Mouse (Mus musculus): ENCODE results near the gene Gpx7. TPM values are rescaled to one million over a fixed set of nuclear protein-coding genes. Genes with fewer than 3 reads are reported as not detected.
"Not testable (repeated sequence)": the region's sequence is repeated elsewhere in the genome, so short reads cannot be mapped to it uniquely, and the experiment has no call there.

The Gpx7 gene
- polyA plus RNA-seq, 1 experiment from 2014 or later, result 47.4 TPM

DNA sequence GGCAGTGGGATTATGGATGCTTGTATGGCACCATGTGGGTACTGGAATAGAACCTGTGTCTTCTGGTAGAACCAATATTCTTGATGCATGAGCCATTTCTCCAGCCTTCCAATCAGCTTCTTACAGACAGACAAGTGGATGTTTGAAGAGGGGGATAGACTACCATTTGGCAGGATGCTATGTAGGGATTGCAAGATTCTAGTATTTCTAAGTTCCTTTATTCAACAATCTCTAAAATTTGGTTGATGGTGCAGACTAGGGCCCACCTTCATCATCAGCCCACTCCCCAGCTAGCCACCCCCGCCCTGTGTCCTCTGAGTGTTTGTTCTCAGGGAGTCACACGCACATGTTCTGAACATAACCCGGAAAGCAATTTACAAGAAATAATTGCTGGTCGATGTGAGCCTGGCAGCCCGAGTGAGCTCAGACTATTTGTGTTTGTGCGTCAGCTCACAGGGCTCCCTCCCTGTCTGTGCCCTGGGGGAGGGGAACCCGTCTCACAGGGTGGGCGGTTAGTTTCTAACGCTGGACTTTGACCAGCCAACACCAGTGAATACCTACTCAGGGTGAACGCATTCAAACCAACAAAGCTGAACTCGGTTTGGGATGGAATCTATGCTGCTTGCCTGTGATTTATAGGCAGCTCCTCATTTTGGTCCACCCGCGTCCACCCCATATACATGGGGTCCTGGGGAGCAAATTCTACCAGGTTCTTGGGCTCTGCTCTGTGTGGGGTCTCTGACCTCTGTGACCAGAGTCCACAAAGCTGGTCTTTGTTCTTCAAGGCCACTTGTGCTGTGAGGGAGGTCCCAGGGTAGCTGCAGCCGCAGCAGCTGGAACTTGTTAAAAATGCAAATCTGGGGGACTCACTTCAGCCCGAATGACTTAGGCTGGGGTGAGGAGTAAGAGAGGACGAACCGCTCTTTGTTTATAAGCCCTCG lies 44.2 kb downstream of the Gpx7 start:
- H3K4me1 ChIP-seq, result peaks cover 39% of the 10 kb centered on the region
- no peaks in the 10 kb centered on the region for H3K27me3 ChIP-seq (replicated peaks)
- peak overlapping the region; percentile 66; the same call in 1 of the 2 replicates for H3K27ac ChIP-seq
- WGBS, result 4% methylated on average over 18 of the region's 18 CpGs
- H3K9ac ChIP-seq, result 0 out of 2 replicates have a peak overlapping the region, but pooled peaks have one; percentile 22
- H3K36me3 ChIP-seq, result no peaks in the 10 kb centered on the region
- H3K4me2 ChIP-seq (replicated peaks), result peak overlapping the region; percentile 44
- H3K4me3 ChIP-seq, result no peak overlapping the region
- no peaks in the 10 kb centered on the region for H3K9me3 ChIP-seq
- peak; percentile 65 for ATAC-seq (ENCODE audit: low FRiP score, low read depth)

GRCm38 (mm10) chr4:108360136-108361055 lies 46.4 kb downstream of the Gpx7 start:
- Histone ChIP-seq H3K27me3 (replicated peaks) (no peaks in the 10 kb centered on the region), H3K9me3 (no peaks in the 10 kb centered on the region), H3K4me1 (peaks cover 39% of the 10 kb centered on the region), H3K27ac (peak overlapping the region; percentile 77), H3K4me3 (no peak overlapping the region), H3K4me2 (replicated peaks) (peak overlapping the region; percentile 40), H3K9ac (0 out of 2 replicates have a peak overlapping the region, but pooled peaks have one; percentile 1), H3K36me3 (no peaks in the 10 kb centered on the region)
- WGBS, result 5% methylated on average over 28 of the region's 28 CpGs
- peak; percentile 74 for ATAC-seq (ENCODE audit: low FRiP score, low read depth)

- H3K36me3 ChIP-seq, result no peaks in the 10 kb centered on the region
- no peak overlapping the region for H3K9ac ChIP-seq
- ATAC-seq (ENCODE audit: low FRiP score, low read depth), result no peak
- no peak overlapping the region for H3K27ac ChIP-seq
- peaks cover 32% of the 10 kb centered on the region for H3K4me1 ChIP-seq
- H3K4me2 ChIP-seq (replicated peaks), result no peak overlapping the region
- no peaks in the 10 kb centered on the region for H3K27me3 ChIP-seq (replicated peaks)
- no peak overlapping the region for H3K4me3 ChIP-seq
- no peaks in the 10 kb centered on the region for H3K9me3 ChIP-seq
- WGBS, result 10% methylated on average over 4 of the region's 4 CpGs
Measured at GRCm38 (mm10) chr4:108358498-108358897, 48.3 kb downstream of the Gpx7 start.

GRCm38 (mm10) chr4:108357458-108357857 lies 49.3 kb downstream of the Gpx7 start:
- no peak overlapping the region for H3K9ac ChIP-seq
- no peak overlapping the region for H3K4me3 ChIP-seq
- H3K9me3 ChIP-seq, result no peaks in the 10 kb centered on the region
- H3K36me3 ChIP-seq, result no peaks in the 10 kb centered on the region
- ATAC-seq (ENCODE audit: low FRiP score, low read depth), result no peak
- WGBS, result 94% methylated on average over 8 of the region's 8 CpGs
- H3K4me1 ChIP-seq, result peaks cover 22% of the 10 kb centered on the region
- no peaks in the 10 kb centered on the region for H3K27me3 ChIP-seq (replicated peaks)
- no peak overlapping the region for H3K27ac ChIP-seq
- no peak overlapping the region for H3K4me2 ChIP-seq (replicated peaks)

DNA sequence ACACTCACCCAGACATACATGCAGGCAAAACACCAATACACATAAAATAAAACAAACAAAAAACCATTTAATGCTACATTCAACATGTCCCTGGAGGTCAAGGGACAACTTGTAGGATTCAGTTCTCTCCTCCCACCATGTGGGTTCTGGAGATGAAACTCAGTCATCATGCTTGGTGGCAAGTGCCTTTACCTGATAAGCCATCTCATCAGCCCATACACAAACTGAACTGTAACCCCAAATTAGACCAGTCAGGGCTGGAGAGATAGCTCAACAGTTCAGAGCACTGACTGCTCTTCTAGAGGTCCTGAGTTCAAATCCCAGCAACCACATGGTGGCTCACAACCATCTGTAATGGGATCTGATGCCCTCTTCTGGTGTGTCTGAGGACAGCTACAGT lies 53.2 kb downstream of the Gpx7 start:
- not testable (repeated sequence) for H3K9ac ChIP-seq; H3K36me3 ChIP-seq; H3K9me3 ChIP-seq; H3K27me3 ChIP-seq (replicated peaks); ATAC-seq (ENCODE audit: low FRiP score, low read depth); H3K27ac ChIP-seq; H3K4me3 ChIP-seq; H3K4me2 ChIP-seq (replicated peaks)
- peaks cover 29% of the 10 kb centered on the region for H3K4me1 ChIP-seq

GRCm38 (mm10) chr4:108350819-108351218 lies 55.9 kb downstream of the Gpx7 start:
- Histone ChIP-seq H3K9ac (no peak overlapping the region), H3K4me1 (peaks cover 31% of the 10 kb centered on the region), H3K36me3 (no peaks in the 10 kb centered on the region), H3K27ac (peak overlapping the region; percentile 46; the same call in 1 of the 2 replicates), H3K4me2 (replicated peaks) (peak overlapping the region; percentile 32), H3K9me3 (no peaks in the 10 kb centered on the region), H3K4me3 (no peak overlapping the region), H3K27me3 (replicated peaks) (no peaks in the 10 kb centered on the region)
- ATAC-seq (ENCODE audit: low FRiP score, low read depth), result peak; percentile 81
- WGBS, result 10% methylated on average over 8 of the region's 8 CpGs

Other genes with a start within 250 kb of the Gpx7 start
- 10.7 and 12.3 TPM in 2 replicates for gene Echdc2, start 241.5 kb downstream of the Gpx7 start, polyA plus RNA-seq (2016; fragmentation: Nextera tagmentation; extraction: Ambion mirVana)
- gene Zyg11a, start 188.9 kb downstream of the Gpx7 start, polyA plus RNA-seq (2016; fragmentation: Nextera tagmentation; extraction: Ambion mirVana), result 0.09 TPM in 1 of 2 replicates, not detected in the other
- 28.3 and 29.5 TPM in 2 replicates for gene Zyg11b, start 105.9 kb downstream of the Gpx7 start, polyA plus RNA-seq (2016; fragmentation: Nextera tagmentation; extraction: Ambion mirVana)
- 52.5 and 54.8 TPM in 2 replicates for gene Coa7, start 78.8 kb downstream of the Gpx7 start, polyA plus RNA-seq (2016; fragmentation: Nextera tagmentation; extraction: Ambion mirVana)
- 3.2 and 3.5 TPM in 2 replicates for gene Shisal2a, start 23.6 kb downstream of the Gpx7 start, polyA plus RNA-seq (2016; fragmentation: Nextera tagmentation; extraction: Ambion mirVana)
- gene Tut4, start 52.5 kb upstream of the Gpx7 start, polyA plus RNA-seq (2016; fragmentation: Nextera tagmentation; extraction: Ambion mirVana), result 85.1 TPM in 2 replicates
- gene Prpf38a, start 172.4 kb upstream of the Gpx7 start, polyA plus RNA-seq (2016; fragmentation: Nextera tagmentation; extraction: Ambion mirVana), result 91.9 and 99.4 TPM in 2 replicates
- 7.6 and 8.9 TPM in 2 replicates for gene Orc1, start 172.5 kb upstream of the Gpx7 start, polyA plus RNA-seq (2016; fragmentation: Nextera tagmentation; extraction: Ambion mirVana)
- gene Cc2d1b, start 213.0 kb upstream of the Gpx7 start, polyA plus RNA-seq (2016; fragmentation: Nextera tagmentation; extraction: Ambion mirVana), result 22.5 and 24.9 TPM in 2 replicates

Data from neural tube, embryonic 12.5 days (tissue).